Mouse (Mus musculus): ENCODE results near the gene Ccdc82.

GRCm38 (mm10) chr9:13260980-13261379 is 14.2 kb downstream of the Ccdc82 start:
- TF ChIP-seq CTCF (IDR thresholded peaks at IDR 0.05; ENCODE audit: borderline replicate concordance, insufficient read depth, low read depth, low read length) (no peak), POLR2A (IDR thresholded peaks at IDR 0.05; ENCODE audit: borderline replicate concordance, insufficient read depth, low read length) (no peak)
